Mouse (Mus musculus): ENCODE measurements at regions not wholly inside any gene's neighbourhood (a gene's known extent, or its start where the extent isn't known, plus 50 kb on each side); places are given as distances from the start of the nearest gene placed in this dataset.

GRCm38 (mm10) chr15:86852161-86852870, 638.1 kb downstream of the Tbc1d22a start:
- Histone ChIP-seq H3K4me3 (ENCODE audit: low read depth, low read length) (no peak overlapping the region), H3K9ac (replicated peaks; ENCODE audit: low read depth) (no peak overlapping the region), H3K27me3 (replicated peaks; ENCODE audit: insufficient read depth, low read length) (no peaks in the 10 kb centered on the region), H3K9me3 (ENCODE audit: low read length) (no peaks in the 10 kb centered on the region), H3K4me1 (ENCODE audit: insufficient read depth, low read depth, low read length) (no peaks in the 10 kb centered on the region), H3K27ac (ENCODE audit: low read length) (no peak overlapping the region), H3K36me3 (ENCODE audit: insufficient read depth, low read length) (no peaks in the 10 kb centered on the region), H3K4me2 (replicated peaks; ENCODE audit: low read depth, low read length) (no peak overlapping the region)
- ATAC-seq: no peak
- WGBS: 48% methylated on average over 11 of the region's 11 CpGs
- no peak for DNase-seq (ENCODE audit: low spot score)
- no peak for TF ChIP-seq CTCF (IDR thresholded peaks at IDR 0.05)
- TF ChIP-seq EP300 (IDR thresholded peaks at IDR 0.05): no peak

GRCm38 (mm10) chr15:86858356-86858906, 644.2 kb downstream of the Tbc1d22a start:
- ATAC-seq: no peak
- 14% methylated on average over 3 of the region's 3 CpGs for WGBS
- TF ChIP-seq EP300 (IDR thresholded peaks at IDR 0.05) (no peak), CTCF (IDR thresholded peaks at IDR 0.05) (no peak)
- H3K4me3 ChIP-seq (ENCODE audit: low read depth, low read length): no peak overlapping the region
- no peaks in the 10 kb centered on the region for H3K36me3 ChIP-seq (ENCODE audit: insufficient read depth, low read length)
- no peaks in the 10 kb centered on the region for H3K9me3 ChIP-seq (ENCODE audit: low read length)
- no peak overlapping the region for H3K9ac ChIP-seq (replicated peaks; ENCODE audit: low read depth)
- no peaks in the 10 kb centered on the region for H3K27me3 ChIP-seq (replicated peaks; ENCODE audit: insufficient read depth, low read length)
- DNase-seq (ENCODE audit: low spot score): no peak
- no peak overlapping the region for H3K4me2 ChIP-seq (replicated peaks; ENCODE audit: low read depth, low read length)
- H3K27ac ChIP-seq (ENCODE audit: low read length): no peak overlapping the region
- H3K4me1 ChIP-seq (ENCODE audit: insufficient read depth, low read depth, low read length): no peaks in the 10 kb centered on the region

GRCm38 (mm10) chr15:86875721-86876309, 661.6 kb downstream of the Tbc1d22a start:
- DNase-seq (ENCODE audit: low spot score): no peak
- ATAC-seq: no peak
- no peaks in the 10 kb centered on the region for H3K27me3 ChIP-seq (replicated peaks; ENCODE audit: insufficient read depth, low read length)
- no peak overlapping the region for H3K9ac ChIP-seq (replicated peaks; ENCODE audit: low read depth)
- H3K4me3 ChIP-seq (ENCODE audit: low read depth, low read length): no peak overlapping the region
- H3K27ac ChIP-seq (ENCODE audit: low read length): no peak overlapping the region
- TF ChIP-seq EP300 (IDR thresholded peaks at IDR 0.05) (no peak), CTCF (IDR thresholded peaks at IDR 0.05) (no peak)
- 8% methylated on average over 7 of the region's 7 CpGs for WGBS
- no peaks in the 10 kb centered on the region for H3K36me3 ChIP-seq (ENCODE audit: insufficient read depth, low read length)
- no peaks in the 10 kb centered on the region for H3K4me1 ChIP-seq (ENCODE audit: insufficient read depth, low read depth, low read length)
- H3K4me2 ChIP-seq (replicated peaks; ENCODE audit: low read depth, low read length): no peak overlapping the region
- H3K9me3 ChIP-seq (ENCODE audit: low read length): no peaks in the 10 kb centered on the region

DNA sequence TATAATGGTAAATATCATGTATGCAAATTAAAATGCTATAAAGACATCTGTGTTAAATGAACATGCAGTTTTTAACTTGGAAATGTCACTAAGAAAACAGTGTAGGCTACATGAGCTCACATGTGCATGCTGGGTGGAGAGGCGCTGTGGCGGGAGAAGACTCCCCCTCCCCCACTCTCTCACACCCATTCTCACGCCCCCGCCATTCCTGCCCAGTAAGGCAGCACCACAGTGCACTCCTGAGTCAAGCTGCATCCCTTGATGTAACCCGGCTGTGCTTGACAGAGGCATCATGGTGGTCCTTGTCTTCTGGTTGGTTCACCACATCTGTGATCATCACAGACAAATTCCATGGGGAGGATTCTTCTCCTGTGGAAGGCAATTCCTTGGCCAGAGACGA, 647.1 kb upstream of the Fam19a5 start:
- H3K27ac ChIP-seq (ENCODE audit: low read length): no peak overlapping the region
- H3K27me3 ChIP-seq (replicated peaks; ENCODE audit: insufficient read depth, low read length): no peaks in the 10 kb centered on the region
- H3K4me1 ChIP-seq (ENCODE audit: insufficient read depth, low read depth, low read length): no peaks in the 10 kb centered on the region
- no peak overlapping the region for H3K4me3 ChIP-seq (ENCODE audit: low read depth, low read length)
- no peak for TF ChIP-seq CTCF (IDR thresholded peaks at IDR 0.05)
- no peak for TF ChIP-seq EP300 (IDR thresholded peaks at IDR 0.05)
- DNase-seq (ENCODE audit: low spot score) (no peak), ATAC-seq (no peak)
- WGBS: 28% methylated on average over 6 of the region's 6 CpGs
- no peak overlapping the region for H3K4me2 ChIP-seq (replicated peaks; ENCODE audit: low read depth, low read length)
- H3K9ac ChIP-seq (replicated peaks; ENCODE audit: low read depth): no peak overlapping the region
- no peaks in the 10 kb centered on the region for H3K9me3 ChIP-seq (ENCODE audit: low read length)
- H3K36me3 ChIP-seq (ENCODE audit: insufficient read depth, low read length): no peaks in the 10 kb centered on the region

- Histone ChIP-seq H3K27ac (ENCODE audit: low read length) (no peak overlapping the region), H3K9me3 (ENCODE audit: low read length) (no peaks in the 10 kb centered on the region), H3K9ac (replicated peaks; ENCODE audit: low read depth) (no peak overlapping the region), H3K4me3 (ENCODE audit: low read depth, low read length) (no peak overlapping the region), H3K4me1 (ENCODE audit: insufficient read depth, low read depth, low read length) (no peaks in the 10 kb centered on the region), H3K27me3 (replicated peaks; ENCODE audit: insufficient read depth, low read length) (no peaks in the 10 kb centered on the region), H3K4me2 (replicated peaks; ENCODE audit: low read depth, low read length) (no peak overlapping the region), H3K36me3 (ENCODE audit: insufficient read depth, low read length) (no peaks in the 10 kb centered on the region)
- WGBS: 75% methylated on average over 1 of the region's 1 CpGs
- TF ChIP-seq EP300 (IDR thresholded peaks at IDR 0.05) (no peak), CTCF (IDR thresholded peaks at IDR 0.05) (no peak)
- DNase-seq (ENCODE audit: low spot score): no peak
- ATAC-seq: no peak
These were observed 644.1 kb upstream of the Fam19a5 start for GRCm38 (mm10) chr15:86899961-86900360.

- Histone ChIP-seq H3K9ac (replicated peaks; ENCODE audit: low read depth) (no peak overlapping the region), H3K9me3 (ENCODE audit: low read length) (no peaks in the 10 kb centered on the region), H3K4me1 (ENCODE audit: insufficient read depth, low read depth, low read length) (no peaks in the 10 kb centered on the region), H3K4me2 (replicated peaks; ENCODE audit: low read depth, low read length) (no peak overlapping the region), H3K4me3 (ENCODE audit: low read depth, low read length) (no peak overlapping the region), H3K36me3 (ENCODE audit: insufficient read depth, low read length) (no peaks in the 10 kb centered on the region), H3K27ac (ENCODE audit: low read length) (no peak overlapping the region), H3K27me3 (replicated peaks; ENCODE audit: insufficient read depth, low read length) (no peaks in the 10 kb centered on the region)
- WGBS: 27% methylated on average over 3 of the region's 3 CpGs
- DNase-seq (ENCODE audit: low spot score) (no peak), ATAC-seq (no peak)
- TF ChIP-seq CTCF (IDR thresholded peaks at IDR 0.05): no peak
- TF ChIP-seq EP300 (IDR thresholded peaks at IDR 0.05): no peak
These were observed 641.1 kb upstream of the Fam19a5 start for GRCm38 (mm10) chr15:86903006-86903405.

All from lung, postnatal 0 days (tissue).